Comparison of ENCODE assay signal across 12 mouse cellular contexts in genomic region chr16:7638955-7639755, GRCm38 (mm10).
A peak's percentile ranks its signal among the peaks of the same experiment; 100 is the strongest.
DNase-seq lines count a peak whose midpoint lies in the region; ATAC-seq lines count a peak whose summit lies in the region.
"Had no signal": no experiment of that assay in that cellular context is flagged by ENCODE, and none has a peak within 500 bp of the region (broad histone marks: within the 10 kb centered on the region; RNA-seq: fewer than 3 reads in every experiment).

No protein-coding gene starts in this region.

- 51% methylated on average over 15 of the region's 15 CpGs for WGBS in embryonic facial prominence, embryonic 14.5 days
- 70% methylated on average over 15 of the region's 15 CpGs for WGBS in embryonic facial prominence, embryonic 10.5 days
- WGBS in neural tube, embryonic 13.5 days, result 48% methylated on average over 15 of the region's 15 CpGs
- 49% methylated on average over 15 of the region's 15 CpGs for WGBS in midbrain, embryonic 13.5 days

- H3K36me3 ChIP-seq in embryonic facial prominence, embryonic 14.5 days (ENCODE audit: control insufficient read depth, insufficient read depth, low read length), result no peaks in the 10 kb centered on the region
- H3K36me3 ChIP-seq in embryonic facial prominence, embryonic 10.5 days (replicated peaks), result no peaks in the 10 kb centered on the region
- no peaks in the 10 kb centered on the region for H3K36me3 ChIP-seq in neural tube, embryonic 13.5 days
- no peaks in the 10 kb centered on the region for H3K36me3 ChIP-seq in midbrain, embryonic 13.5 days

- no peak overlapping the region for H3K4me2 ChIP-seq in embryonic facial prominence, embryonic 14.5 days (ENCODE audit: low read depth, low read length)
- H3K4me2 ChIP-seq in neural tube, embryonic 13.5 days, result no peak overlapping the region
- no peak overlapping the region for H3K4me2 ChIP-seq in midbrain, embryonic 13.5 days (replicated peaks)

- H3K4me3 ChIP-seq in embryonic facial prominence, embryonic 14.5 days (ENCODE audit: low read depth, low read length), result no peak overlapping the region
- no peak overlapping the region for H3K4me3 ChIP-seq in embryonic facial prominence, embryonic 10.5 days
- no peak overlapping the region for H3K4me3 ChIP-seq in neural tube, embryonic 13.5 days
- H3K4me3 ChIP-seq in midbrain, embryonic 13.5 days (replicated peaks), result no peak overlapping the region
- H3K4me3 ChIP-seq: erythroblast, embryonic 14.5 days had no signal

- DNase-seq in embryonic facial prominence, embryonic 14.5 days (ENCODE audit: low spot score), result peak; percentile 28
- DNase-seq in embryonic facial prominence, embryonic 10.5 days (ENCODE audit: low spot score), result no peak
- no peak for DNase-seq in neural tube, embryonic 10.5 days (ENCODE audit: extremely low spot score, low spot score)
- peak; percentile 20 for DNase-seq in forelimb bud, embryonic 11.5 days (ENCODE audit: low read depth, low spot score)
- DNase-seq in thymus, postnatal 14 days, result no peak
- DNase-seq in heart, postnatal 25 days (ENCODE audit: low spot score), result no peak
- DNase-seq: gastrocnemius, postnatal 36 days; kidney, adult 11 months; liver, postnatal 0 days had no signal

- no peaks in the 10 kb centered on the region for H3K9me3 ChIP-seq in embryonic facial prominence, embryonic 14.5 days (ENCODE audit: control insufficient read depth, low read length)
- no peaks in the 10 kb centered on the region for H3K9me3 ChIP-seq in embryonic facial prominence, embryonic 10.5 days
- no peaks in the 10 kb centered on the region for H3K9me3 ChIP-seq in neural tube, embryonic 13.5 days
- no peaks in the 10 kb centered on the region for H3K9me3 ChIP-seq in midbrain, embryonic 13.5 days

- no peak for ATAC-seq in embryonic facial prominence, embryonic 14.5 days (ENCODE audit: low read depth)
- peak; percentile 47; the same call in 1 of the 2 replicates for ATAC-seq in neural tube, embryonic 13.5 days (ENCODE audit: low read depth)
- peak; percentile 57 for ATAC-seq in midbrain, embryonic 13.5 days
- ATAC-seq: liver, postnatal 0 days had no signal

- H3K4me1 ChIP-seq in embryonic facial prominence, embryonic 14.5 days (ENCODE audit: control insufficient read depth, insufficient read depth, low read length), result no peaks in the 10 kb centered on the region; the same call in 1 of the 2 replicates
- peaks cover 9% of the 10 kb centered on the region; the same call in 1 of the 2 replicates for H3K4me1 ChIP-seq in embryonic facial prominence, embryonic 10.5 days
- peaks cover 38% of the 10 kb centered on the region for H3K4me1 ChIP-seq in neural tube, embryonic 13.5 days (replicated peaks)
- peaks cover 35% of the 10 kb centered on the region for H3K4me1 ChIP-seq in midbrain, embryonic 13.5 days (replicated peaks)

- no peaks in the 10 kb centered on the region for H3K27me3 ChIP-seq in embryonic facial prominence, embryonic 14.5 days (replicated peaks; ENCODE audit: control insufficient read depth, insufficient read depth, low read length)
- H3K27me3 ChIP-seq in embryonic facial prominence, embryonic 10.5 days (replicated peaks; ENCODE audit: low read depth, poor library complexity, severe bottlenecking), result no peaks in the 10 kb centered on the region
- H3K27me3 ChIP-seq in neural tube, embryonic 13.5 days, result no peaks in the 10 kb centered on the region
- no peaks in the 10 kb centered on the region for H3K27me3 ChIP-seq in midbrain, embryonic 13.5 days

- no peak overlapping the region for H3K27ac ChIP-seq in embryonic facial prominence, embryonic 14.5 days (replicated peaks; ENCODE audit: low read depth, low read length)
- no peak overlapping the region for H3K27ac ChIP-seq in embryonic facial prominence, embryonic 10.5 days (replicated peaks)
- H3K27ac ChIP-seq in neural tube, embryonic 13.5 days (replicated peaks), result peak overlapping the region; percentile 77
- H3K27ac ChIP-seq in midbrain, embryonic 13.5 days, result peak overlapping the region; percentile 26; the same call in 1 of the 2 replicates

- H3K9ac ChIP-seq in embryonic facial prominence, embryonic 14.5 days (ENCODE audit: low read depth, low read length), result no peak overlapping the region
- H3K9ac ChIP-seq in neural tube, embryonic 13.5 days, result no peak overlapping the region
- H3K9ac ChIP-seq in midbrain, embryonic 13.5 days (replicated peaks), result peak overlapping the region; percentile 29; the same call in 1 of the 2 replicates
- H3K9ac ChIP-seq: liver, postnatal 0 days had no signal

- intact Hi-C loops in heart, postnatal 25 days (cut with DNase I), result no loop called here

Comparison
In these comparisons a context has a peak if more than half of its experiments do, and no peak if none do; other contexts are left out.
1. DNase-seq: peak in embryonic facial prominence, embryonic 14.5 days (single experiment) and forelimb bud, embryonic 11.5 days (single experiment); none in embryonic facial prominence, embryonic 10.5 days (single experiment), neural tube, embryonic 10.5 days (single experiment), thymus, postnatal 14 days (single experiment) and heart, postnatal 25 days (single experiment).
2. H3K27ac ChIP-seq: peak in neural tube, embryonic 13.5 days (single experiment) and midbrain, embryonic 13.5 days (single experiment); none in embryonic facial prominence, embryonic 14.5 days (single experiment) and embryonic facial prominence, embryonic 10.5 days (single experiment).